ENCODE assay signal across 2 mouse cellular contexts in the genomic region with DNA sequence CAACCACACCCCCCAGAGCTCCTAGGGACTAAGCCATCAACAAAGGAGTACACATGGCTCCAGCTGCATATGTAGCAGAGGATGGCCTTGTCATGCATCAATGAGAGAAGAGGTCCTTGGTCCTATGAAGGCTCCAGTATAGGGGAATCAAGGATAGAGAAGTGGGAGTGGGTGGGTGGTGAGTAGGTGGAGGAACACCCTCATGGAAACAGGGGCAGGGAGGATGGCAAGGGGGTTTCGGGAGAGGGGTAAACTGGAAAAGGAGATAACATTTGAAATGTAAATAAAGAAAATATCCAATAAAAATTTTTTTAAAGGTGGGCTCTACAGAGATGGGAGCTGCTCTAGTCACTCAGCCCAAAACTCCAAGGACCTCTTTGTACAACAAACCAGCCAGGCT. TPM values are rescaled to one million over a fixed set of nuclear protein-coding genes. Genes with fewer than 3 reads are reported as not detected.
"Had no signal": no experiment of that assay in that cellular context is flagged by ENCODE, and none has a peak within 500 bp of the region (broad histone marks: within the 10 kb centered on the region; RNA-seq: fewer than 3 reads in every experiment).

No protein-coding gene starts in this region.

RNA-seq across cellular contexts. Expression of gene Apob, which starts 53.7 kb away (rescaled TPM):
- polyA plus RNA-seq: heart, postnatal 0 days; hindbrain, postnatal 0 days had no signal
